Mouse (Mus musculus) midbrain, embryonic 12.5 days (tissue): ENCODE results near the gene Tnfsf10. TPM values are rescaled to one million over a fixed set of nuclear protein-coding genes. Genes with fewer than 3 reads are reported as not detected.

ENCODE experiments used
- polyA plus RNA-seq: library from polyadenylated mRNA; unstranded; fragments of >200 nt; fragmentation: Nextera tagmentation; extraction: Ambion mirVana; gene quantifications from 2 replicates; pipeline ENCODE4 v1.2.1, GENCODE M21; 2016

Gene Tnfsf10
- polyA plus RNA-seq, 1 experiment from 2014 or later: not detected

Other genes with a start within 250 kb of the Tnfsf10 start
- 77.0 and 82.6 TPM in 2 replicates for gene Ect2, start 163.2 kb upstream of the Tnfsf10 start, polyA plus RNA-seq
- 3.6 and 5.0 TPM in 2 replicates for gene Nceh1, start 134.1 kb upstream of the Tnfsf10 start, polyA plus RNA-seq
- gene Ghsr, start 54.3 kb downstream of the Tnfsf10 start, polyA plus RNA-seq: 0.14 TPM in 1 of 2 replicates, not detected in the other